Mouse (Mus musculus) thymus, postnatal 14 days (tissue): ENCODE data around the gene Fabp2.
"Not testable (repeated sequence)": the region's sequence is repeated elsewhere in the genome, so short reads cannot be mapped to it uniquely, and the experiment has no call there.

Experiments
- DNase-seq: peaks from one replicate; pipeline ENCODE4 v3.0.0; 2021

Gene Fabp2

DNA sequence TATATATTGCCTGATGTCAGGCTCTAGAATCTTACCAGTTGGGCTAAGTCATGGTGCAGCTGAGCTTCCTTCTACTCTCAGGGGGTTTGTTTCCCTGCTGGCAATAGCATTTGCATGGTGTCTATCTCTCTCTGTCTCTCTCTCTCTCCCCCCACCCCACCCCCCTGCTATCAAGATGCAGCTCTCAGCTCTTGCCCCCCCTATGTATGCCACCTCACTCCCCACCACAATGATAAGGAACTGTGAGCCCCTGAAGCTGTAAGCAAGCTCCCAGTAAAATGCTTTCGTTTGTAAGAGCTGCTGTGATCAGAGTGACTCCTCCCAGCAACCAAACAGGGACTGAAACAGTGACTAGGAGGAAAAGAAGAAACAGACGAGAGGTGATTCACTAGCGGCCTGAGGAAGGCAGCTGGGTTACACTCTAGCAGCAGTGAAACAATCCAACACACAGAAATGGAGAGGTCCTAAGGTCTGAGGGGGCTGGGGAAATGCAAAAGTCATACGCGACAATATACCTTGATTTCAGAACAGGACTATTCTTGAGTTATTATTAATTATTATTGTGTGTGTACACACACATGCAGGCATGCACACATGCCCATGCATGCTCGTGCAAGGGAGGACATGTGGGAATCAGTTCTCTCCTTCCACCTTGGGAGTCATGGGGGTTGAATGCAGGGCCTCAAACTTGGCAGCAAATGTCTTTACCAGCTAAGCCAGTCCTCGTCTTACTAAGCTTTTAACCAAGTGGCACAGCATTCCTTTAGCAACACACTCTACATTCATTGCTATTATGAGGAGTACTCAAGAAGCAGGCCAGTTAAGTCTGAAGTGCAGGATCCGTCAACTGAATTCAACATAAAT lies 25.9 kb downstream of the Fabp2 start:
- no peak for DNase-seq

DNA sequence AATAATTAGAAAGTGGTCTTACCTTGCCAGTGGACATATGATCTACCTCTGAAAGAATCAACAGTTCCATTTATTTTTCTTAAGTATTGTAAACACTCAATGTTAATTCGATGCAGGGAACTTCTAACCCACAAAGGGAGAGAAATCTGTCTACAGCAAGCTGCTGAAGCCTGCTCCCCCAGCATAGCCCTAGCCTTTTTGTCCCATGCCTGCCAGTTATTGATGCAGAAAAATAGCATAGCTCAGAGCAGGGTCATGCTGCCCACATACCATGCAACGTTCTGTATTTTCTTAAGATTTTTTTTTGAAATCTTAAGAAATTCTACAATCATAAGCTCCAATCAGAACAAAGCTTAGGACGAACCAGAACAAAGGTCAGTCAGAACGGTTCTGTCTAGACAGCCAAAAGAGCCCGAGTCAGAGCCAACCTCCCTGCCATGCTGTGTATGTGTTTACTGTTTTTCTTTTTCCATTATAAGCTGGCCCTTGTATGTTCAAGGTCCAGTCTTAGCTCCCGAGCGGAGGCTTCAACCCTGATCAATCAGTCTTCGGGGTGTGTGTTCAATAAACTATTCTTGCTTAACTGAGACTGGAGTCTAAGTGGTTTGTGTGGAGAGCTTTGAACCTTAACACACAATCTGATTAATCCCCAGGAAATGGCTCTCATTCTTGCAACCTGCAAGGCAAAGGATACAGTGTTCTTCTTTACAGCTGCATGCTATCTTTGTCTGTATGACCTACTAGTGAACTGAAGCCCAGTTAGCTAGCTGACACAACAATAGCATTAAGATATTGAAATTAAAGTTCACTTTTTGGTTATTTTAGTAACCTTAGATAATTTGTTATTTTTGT lies 27.0 kb downstream of the Fabp2 start:
- no peak for DNase-seq

DNA sequence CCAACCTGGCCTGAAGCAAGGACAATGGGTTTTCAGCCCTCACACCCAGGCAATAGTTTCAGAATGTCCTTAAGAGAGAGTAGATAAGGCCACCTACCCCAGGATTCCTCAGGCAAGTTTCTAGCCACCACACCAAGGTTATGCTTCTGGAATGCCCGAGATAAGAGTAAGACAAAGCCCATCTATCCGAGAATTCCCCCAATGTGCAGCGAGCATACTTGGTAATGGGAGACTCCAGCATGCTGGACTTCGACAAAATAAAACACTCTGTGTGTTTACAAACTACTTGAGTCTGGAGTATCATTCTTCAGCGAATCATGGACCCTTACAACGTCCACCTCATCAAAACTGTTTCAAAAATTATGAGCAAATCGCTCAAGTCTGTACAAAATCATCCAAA lies 28.3 kb downstream of the Fabp2 start:
- DNase-seq, result no peak

DNA sequence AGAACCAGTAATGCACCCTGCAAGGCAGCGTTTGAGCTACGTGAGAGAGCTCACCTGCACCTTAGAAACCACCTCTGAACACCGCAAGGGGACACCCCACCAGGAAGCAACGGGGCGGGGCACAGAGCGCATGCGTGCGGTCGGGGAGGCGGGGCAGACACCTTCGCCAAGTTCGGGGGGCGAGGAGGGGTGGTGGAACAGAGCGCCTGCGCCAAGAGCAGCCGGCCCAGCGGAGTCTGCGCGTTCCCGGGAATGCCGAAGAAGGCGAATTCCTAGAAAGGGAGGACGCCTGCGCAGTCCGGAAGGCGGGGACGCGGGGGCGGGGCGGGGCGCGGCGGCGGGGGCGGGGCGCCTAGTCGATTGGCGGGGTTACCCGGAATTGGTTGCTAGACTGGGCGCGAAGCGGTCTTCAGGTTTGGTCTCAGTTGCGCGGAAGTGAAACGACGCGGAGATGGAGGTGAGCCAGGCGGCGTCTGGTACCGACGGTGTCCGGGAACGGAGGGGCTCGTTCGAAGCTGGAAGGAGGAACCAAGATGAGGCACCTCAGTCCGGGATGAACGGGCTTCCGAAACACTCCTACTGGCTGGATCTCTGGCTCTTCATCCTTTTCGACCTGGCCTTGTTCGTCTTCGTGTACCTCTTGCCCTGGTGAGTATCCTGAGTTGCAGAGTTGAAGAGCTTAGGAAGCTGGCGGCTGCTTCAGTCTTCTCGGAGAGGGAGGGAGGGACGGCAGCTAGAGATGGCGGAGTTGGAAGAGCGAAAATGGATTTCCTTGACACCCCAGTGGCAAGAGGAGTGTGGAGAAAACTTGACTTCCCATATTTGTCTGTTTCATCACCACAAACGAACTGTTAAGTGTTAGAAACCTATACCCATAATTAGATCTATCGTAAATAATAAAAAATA lies 29.4 kb downstream of the Fabp2 start, which contains the start of gene 1810037I17Rik:
Gene 1810037I17Rik (plus strand): TSS at position 195 of the 906 bp plus-strand sequence.
- peak; percentile 98 for DNase-seq

DNA sequence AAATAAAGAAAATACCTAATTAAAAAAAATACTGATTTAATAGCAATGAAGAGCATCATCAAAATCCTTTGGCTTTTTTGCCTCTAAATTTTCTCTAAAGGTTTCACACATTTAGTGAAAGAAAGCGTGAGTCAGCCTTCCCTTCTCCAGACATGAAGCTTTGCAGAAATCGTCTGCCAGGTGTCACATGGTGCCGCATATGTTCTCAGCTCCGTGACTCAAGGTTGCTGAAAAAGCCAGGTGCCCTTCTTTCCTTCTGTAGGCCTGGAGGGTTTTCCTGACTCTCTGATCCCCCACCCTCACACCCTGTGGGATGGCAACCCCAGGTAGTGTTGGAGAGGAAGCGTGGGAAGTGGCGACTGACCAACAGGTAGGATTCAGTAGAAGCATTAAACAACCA lies 34.9 kb downstream of the Fabp2 start:
- DNase-seq, result no peak

DNA sequence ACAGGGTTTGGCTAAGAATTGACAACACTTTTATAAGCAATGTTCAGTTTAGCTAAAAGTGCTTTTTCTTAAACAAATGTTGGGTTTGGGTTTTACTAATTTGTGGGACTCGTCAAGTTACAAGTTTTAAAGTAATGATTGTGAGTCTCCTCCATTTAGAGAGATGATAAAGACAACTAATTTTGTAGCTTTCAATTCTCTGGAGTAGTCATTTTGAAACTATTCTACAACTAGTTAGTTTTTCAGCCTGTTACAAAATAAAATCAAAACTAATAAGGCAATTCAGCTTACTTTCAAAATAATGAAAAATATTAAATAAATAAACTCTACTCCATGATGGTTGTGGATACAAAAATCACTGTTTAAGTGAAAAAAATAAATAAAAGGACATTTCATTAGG lies 37.6 kb downstream of the Fabp2 start:
- no peak for DNase-seq

DNA sequence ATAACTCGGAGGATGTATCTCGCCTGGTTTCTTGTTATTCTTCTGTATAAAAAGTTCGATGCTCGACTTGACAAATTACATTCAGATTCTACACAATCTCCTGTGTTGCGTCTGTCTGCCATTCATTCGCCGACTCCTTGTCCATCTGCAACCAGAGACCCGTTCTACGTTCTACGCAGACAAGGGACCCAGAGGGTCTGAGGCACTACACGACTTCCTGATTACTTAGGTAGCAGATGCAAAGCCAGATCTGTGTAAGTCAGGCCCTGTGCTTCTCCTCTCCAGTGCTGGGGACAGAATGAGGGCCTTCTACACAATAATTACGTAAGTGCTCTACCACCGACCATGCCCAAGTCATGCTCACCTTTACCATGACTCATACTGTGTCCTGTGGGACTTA lies 42.3 kb downstream of the Fabp2 start:
- not testable (repeated sequence) for DNase-seq

DNA sequence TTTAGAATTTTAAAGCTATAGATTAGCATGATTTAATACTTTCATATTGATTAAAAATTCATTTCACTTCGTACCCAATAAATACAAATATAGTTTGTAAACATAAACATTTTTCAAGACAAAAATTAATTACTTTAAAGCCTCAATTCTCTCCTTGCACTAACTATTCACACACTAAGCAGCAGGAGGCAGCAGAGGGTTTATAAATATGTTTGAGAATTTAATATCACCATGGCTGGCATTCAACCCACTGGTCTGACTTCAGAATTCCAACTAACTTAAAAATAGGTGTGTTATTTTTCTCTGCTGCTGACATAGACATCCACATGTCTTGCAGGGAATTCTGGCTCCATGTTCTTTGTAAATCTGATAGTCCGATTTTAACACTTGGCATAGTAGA lies 44.3 kb downstream of the Fabp2 start:
- DNase-seq, result peak; percentile 41

DNA sequence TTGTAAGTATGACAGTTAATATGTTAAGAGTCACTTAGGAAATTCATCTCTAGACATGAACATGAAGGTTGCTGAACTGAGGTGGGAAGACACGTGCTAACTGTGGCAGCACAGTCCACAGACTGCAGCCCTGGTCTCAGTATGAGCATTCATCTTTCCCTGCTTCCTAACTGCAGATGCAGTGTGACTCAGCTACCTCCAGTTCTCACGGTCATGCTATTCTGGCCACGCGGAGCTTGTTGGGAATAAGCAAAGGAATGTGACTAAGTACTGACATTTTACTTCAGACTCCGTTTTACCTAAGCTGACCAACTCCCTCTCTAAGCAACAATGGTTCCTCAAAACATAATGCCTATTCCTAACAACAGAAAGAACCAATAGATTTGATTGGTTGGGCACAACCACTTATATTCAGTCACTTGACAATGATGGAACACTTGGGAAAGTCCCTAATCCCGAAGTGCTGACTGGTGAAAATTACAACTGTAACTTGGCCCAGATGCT lies 48.6 kb downstream of the Fabp2 start:
- no peak for DNase-seq
